Comparison of ENCODE assay signal across 8 mouse cellular contexts in the genomic region with DNA sequence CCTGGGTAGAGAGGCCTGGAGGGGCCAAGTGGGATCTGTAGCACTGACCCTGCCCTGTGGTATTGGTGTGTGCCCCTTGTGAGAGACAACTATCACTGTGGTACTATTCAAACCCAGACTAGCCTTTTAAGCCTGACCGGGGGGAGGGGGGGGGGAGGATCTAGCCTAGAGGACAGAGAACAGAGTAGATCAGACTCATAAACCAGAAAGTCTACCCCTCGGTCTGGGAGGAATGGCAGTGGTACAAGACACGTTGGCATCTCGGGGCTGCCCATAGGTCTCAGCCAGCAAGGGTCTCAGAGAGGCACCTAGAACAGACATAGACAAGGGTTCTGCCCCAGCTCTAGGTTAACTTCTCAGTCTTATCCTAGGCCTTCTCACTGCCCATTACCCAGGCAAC. TPM values are rescaled to one million over a fixed set of nuclear protein-coding genes. Genes with fewer than 3 reads are reported as not detected.
DNase-seq lines count a peak whose midpoint lies in the region; ATAC-seq and TF ChIP-seq lines count a peak whose summit lies in the region.

No protein-coding gene starts in this region.

- H3K27ac ChIP-seq in heart, embryonic 13.5 days (replicated peaks), result peak overlapping the region; percentile 91; the same call in 1 of the 2 replicates
- no peak overlapping the region for H3K27ac ChIP-seq in forebrain, postnatal 0 days (ENCODE audit: low read depth, low read length)
- no peak overlapping the region for H3K27ac ChIP-seq in midbrain, embryonic 11.5 days (ENCODE audit: low read depth, low read length)

- H3K4me3 ChIP-seq in heart, embryonic 13.5 days, result peak overlapping the region; percentile 85
- peak overlapping the region; percentile 90 for H3K4me3 ChIP-seq in E14TG2a.4 (replicated peaks; ENCODE audit: low read length)
- H3K4me3 ChIP-seq in forebrain, postnatal 0 days (ENCODE audit: low read depth, low read length), result peak overlapping the region; percentile 75
- H3K4me3 ChIP-seq in midbrain, embryonic 11.5 days (ENCODE audit: low read depth, low read length), result peak overlapping the region; percentile 67

- peak overlapping the region; percentile 90 for H3K4me2 ChIP-seq in heart, embryonic 13.5 days
- H3K4me2 ChIP-seq in forebrain, postnatal 0 days (ENCODE audit: low read depth), result peak overlapping the region; percentile 64
- H3K4me2 ChIP-seq in midbrain, embryonic 11.5 days, result peak overlapping the region; percentile 83

- H3K36me3 ChIP-seq in heart, embryonic 13.5 days, result peaks cover 7% of the 10 kb centered on the region; the same call in 1 of the 2 replicates
- H3K36me3 ChIP-seq in E14TG2a.4 (ENCODE audit: insufficient read depth, low read length), result peaks cover 8% of the 10 kb centered on the region
- H3K36me3 ChIP-seq in forebrain, postnatal 0 days (ENCODE audit: insufficient read depth), result no peaks in the 10 kb centered on the region
- H3K36me3 ChIP-seq in midbrain, embryonic 11.5 days (ENCODE audit: control insufficient read depth, insufficient read depth, low read length), result no peaks in the 10 kb centered on the region

- no peaks in the 10 kb centered on the region for H3K9me3 ChIP-seq in heart, embryonic 13.5 days
- H3K9me3 ChIP-seq in E14TG2a.4 (ENCODE audit: low read length), result peaks cover 11% of the 10 kb centered on the region
- no peaks in the 10 kb centered on the region for H3K9me3 ChIP-seq in forebrain, postnatal 0 days (ENCODE audit: low read length)
- no peaks in the 10 kb centered on the region for H3K9me3 ChIP-seq in midbrain, embryonic 11.5 days (ENCODE audit: control insufficient read depth, low read length)

- WGBS in heart, embryonic 13.5 days, result 45% methylated on average over 4 of the region's 4 CpGs
- 41% methylated on average over 4 of the region's 4 CpGs for WGBS in forebrain, postnatal 0 days
- WGBS in midbrain, embryonic 11.5 days, result 53% methylated on average over 4 of the region's 4 CpGs

- H3K27me3 ChIP-seq in heart, embryonic 13.5 days (replicated peaks), result no peaks in the 10 kb centered on the region
- peaks cover 23% of the 10 kb centered on the region for H3K27me3 ChIP-seq in E14TG2a.4 (ENCODE audit: insufficient read depth, low read length)
- H3K27me3 ChIP-seq in forebrain, postnatal 0 days (ENCODE audit: insufficient read depth, low read length), result no peaks in the 10 kb centered on the region
- no peaks in the 10 kb centered on the region for H3K27me3 ChIP-seq in midbrain, embryonic 11.5 days (ENCODE audit: control insufficient read depth, insufficient read depth, low read length)

- DNase-seq in heart, adult 18-20 months, result no peak
- DNase-seq in forebrain, postnatal 0 days, result no peak
- DNase-seq in midbrain, embryonic 11.5 days (ENCODE audit: low spot score, missing footprints), result peak; percentile 91
- DNase-seq in right cerebral cortex, adult 18-20 months, result no peak
- no peak for DNase-seq in layer of hippocampus, adult 9-10 months (ENCODE audit: low spot score)

- H3K9ac ChIP-seq in heart, embryonic 13.5 days, result peak overlapping the region; percentile 93
- no peak overlapping the region for H3K9ac ChIP-seq in forebrain, postnatal 0 days
- H3K9ac ChIP-seq in midbrain, embryonic 11.5 days (ENCODE audit: low read length), result peak overlapping the region; percentile 82; the same call in 1 of the 2 replicates

- no peak for ATAC-seq in heart, embryonic 13.5 days (ENCODE audit: extremely low read depth, insufficient number of reproducible peaks, low FRiP score, low TSS enrichment)
- no peak for ATAC-seq in forebrain, postnatal 0 days
- ATAC-seq in midbrain, embryonic 11.5 days (ENCODE audit: low FRiP score), result peak; percentile 2; the same call in 1 of the 2 replicates
- no peak for ATAC-seq in erythroid progenitor cell, adult 5-6 weeks (replicated peaks; ENCODE audit: low FRiP score, poor library complexity, severe bottlenecking)

- peaks cover 59% of the 10 kb centered on the region for H3K4me1 ChIP-seq in heart, embryonic 13.5 days
- peaks cover 58% of the 10 kb centered on the region for H3K4me1 ChIP-seq in E14TG2a.4 (replicated peaks; ENCODE audit: low read depth, low read length)
- peaks cover 7% of the 10 kb centered on the region for H3K4me1 ChIP-seq in forebrain, postnatal 0 days (ENCODE audit: insufficient read depth)
- peaks cover 5% of the 10 kb centered on the region; the same call in 1 of the 2 replicates for H3K4me1 ChIP-seq in midbrain, embryonic 11.5 days (ENCODE audit: control insufficient read depth, insufficient read depth, low read length)

- TF ChIP-seq CTCF in E14TG2a.4 (conservative IDR thresholded peaks at IDR 0.05; ENCODE audit: low read length), result no peak
- no peak for TF ChIP-seq CTCF in forebrain, postnatal 0 days (IDR thresholded peaks at IDR 0.05; ENCODE audit: low read depth)

RNA-seq across cellular contexts. Expression of a gene that starts 3.3 kb away (rescaled TPM):
- 15.4 and 20.9 TPM in 2 replicates for polyA plus RNA-seq in heart, embryonic 13.5 days (2015; fragmentation: Nextera tagmentation; extraction: Ambion mirVana)
- 10 to 100 TPM; 24.1 to 26.0 TPM for total RNA-seq in heart, adult 18-20 months (2021)
- total RNA-seq in forebrain, postnatal 0 days (2014; rRNA removed), result 22.6 and 23.5 TPM in 2 replicates
- 16.1 and 18.2 TPM in 2 replicates for polyA plus RNA-seq in forebrain, postnatal 0 days (2015; fragmentation: Nextera tagmentation; extraction: Ambion mirVana)
- polyA plus RNA-seq in midbrain, embryonic 11.5 days (2014; fragmentation: Nextera tagmentation; extraction: Ambion mirVana), result 10.7 and 11.0 TPM in 2 replicates
- total RNA-seq in erythroid progenitor cell, adult 5-6 weeks (2015; ENCODE audit: low replicate concordance), result 25.2 and 41.5 TPM in 2 replicates
- 35.2 and 37.9 TPM in 2 replicates for total RNA-seq in erythroid progenitor cell, adult 5-6 weeks (2017; ENCODE audit: low replicate concordance)
